Mouse (Mus musculus): Measurements from ENCODE around the gene Anxa6.

GRCm38 (mm10) chr11:54936035-54936770 is 97.0 kb downstream of the Anxa6 start:
- no peak for TF ChIP-seq CTCF (IDR thresholded peaks at IDR 0.05; ENCODE audit: control insufficient read depth, insufficient read depth, insufficient read length)
- no peak for TF ChIP-seq MYOG (IDR thresholded peaks at IDR 0.05; ENCODE audit: control insufficient read depth, extremely low read depth, insufficient read length)
